Comparison of ENCODE assay signal across 26 mouse cellular contexts in the genomic region with DNA sequence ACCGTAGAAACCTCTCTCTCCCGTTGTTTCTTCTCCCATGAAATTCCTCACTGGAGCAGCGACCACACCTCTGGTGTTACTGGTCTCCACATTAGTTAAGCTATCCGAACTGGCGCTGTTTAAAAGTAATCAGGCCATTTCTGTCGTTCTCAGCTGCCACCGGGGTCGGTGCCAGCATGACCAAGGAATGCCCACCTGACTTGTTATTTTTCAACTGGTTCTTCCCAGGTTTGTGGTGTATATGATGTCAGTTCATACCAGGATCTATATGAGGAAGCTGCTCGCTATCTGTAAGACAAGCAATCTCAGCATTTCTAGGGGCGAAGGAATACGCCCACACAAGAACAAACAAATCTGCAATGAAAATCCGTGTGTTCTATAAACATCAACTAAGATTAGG.
"Had no signal": no experiment of that assay in that cellular context is flagged by ENCODE, and none has a peak within 500 bp of the region (broad histone marks: within the 10 kb centered on the region; RNA-seq: fewer than 3 reads in every experiment).

No protein-coding gene starts in this region.

- H3K9me3 ChIP-seq: embryonic facial prominence, embryonic 10.5 days; embryonic facial prominence, embryonic 12.5 days; embryonic facial prominence, embryonic 13.5 days; embryonic facial prominence, embryonic 15.5 days; forebrain, embryonic 10.5 days; forebrain, embryonic 12.5 days; forebrain, embryonic 13.5 days; forebrain, embryonic 15.5 days had no signal

- H3K9ac ChIP-seq: embryonic facial prominence, embryonic 12.5 days; embryonic facial prominence, embryonic 13.5 days; embryonic facial prominence, embryonic 15.5 days; forebrain, embryonic 12.5 days; forebrain, embryonic 13.5 days; forebrain, embryonic 15.5 days; forebrain, postnatal 0 days had no signal

- H3K36me3 ChIP-seq: embryonic facial prominence, embryonic 10.5 days; embryonic facial prominence, embryonic 12.5 days; embryonic facial prominence, embryonic 13.5 days; embryonic facial prominence, embryonic 15.5 days; forebrain, embryonic 10.5 days; forebrain, embryonic 12.5 days; forebrain, embryonic 15.5 days had no signal

- ATAC-seq: forebrain, embryonic 13.5 days; forebrain, embryonic 14.5 days; forebrain, embryonic 15.5 days; forebrain, embryonic 16.5 days; forebrain, postnatal 0 days had no signal

- H3K4me1 ChIP-seq: embryonic facial prominence, embryonic 12.5 days; embryonic facial prominence, embryonic 15.5 days had no signal

- DNase-seq: cerebellum, adult 2 months; cerebellum, adult 8-10 months; cerebellum, adult 9-10 months; cerebellum, adult 9-11 months; cerebellum, postnatal 25 days; cerebellum, postnatal 36 days; embryo, embryonic 11 days; forebrain, postnatal 0 days; gastrocnemius, adult 2 months; gastrocnemius, postnatal 10 days; gastrocnemius, postnatal 14 days; gastrocnemius, postnatal 25 days; gastrocnemius, postnatal 36 days; heart, adult 18-20 months; heart, adult 2 months had no signal

- H3K4me3 ChIP-seq: embryonic facial prominence, embryonic 10.5 days; embryonic facial prominence, embryonic 12.5 days; embryonic facial prominence, embryonic 13.5 days; embryonic facial prominence, embryonic 15.5 days; erythroblast, embryonic 14.5 days; forebrain, embryonic 10.5 days; forebrain, embryonic 12.5 days; forebrain, embryonic 13.5 days; forebrain, embryonic 15.5 days; gastrocnemius, adult 2 months; heart, adult 2 months had no signal

- H3K4me2 ChIP-seq: embryonic facial prominence, embryonic 12.5 days; embryonic facial prominence, embryonic 13.5 days; embryonic facial prominence, embryonic 15.5 days; forebrain, embryonic 12.5 days; forebrain, embryonic 13.5 days; forebrain, embryonic 15.5 days had no signal

- H3K27ac ChIP-seq: embryonic facial prominence, embryonic 10.5 days; embryonic facial prominence, embryonic 12.5 days; embryonic facial prominence, embryonic 13.5 days; embryonic facial prominence, embryonic 15.5 days; forebrain, embryonic 10.5 days; forebrain, embryonic 12.5 days; forebrain, embryonic 13.5 days; forebrain, embryonic 15.5 days; gastrocnemius, adult 2 months; heart, adult 2 months had no signal
